7 mouse cellular contexts compared by ENCODE assay signal in the genomic region with DNA sequence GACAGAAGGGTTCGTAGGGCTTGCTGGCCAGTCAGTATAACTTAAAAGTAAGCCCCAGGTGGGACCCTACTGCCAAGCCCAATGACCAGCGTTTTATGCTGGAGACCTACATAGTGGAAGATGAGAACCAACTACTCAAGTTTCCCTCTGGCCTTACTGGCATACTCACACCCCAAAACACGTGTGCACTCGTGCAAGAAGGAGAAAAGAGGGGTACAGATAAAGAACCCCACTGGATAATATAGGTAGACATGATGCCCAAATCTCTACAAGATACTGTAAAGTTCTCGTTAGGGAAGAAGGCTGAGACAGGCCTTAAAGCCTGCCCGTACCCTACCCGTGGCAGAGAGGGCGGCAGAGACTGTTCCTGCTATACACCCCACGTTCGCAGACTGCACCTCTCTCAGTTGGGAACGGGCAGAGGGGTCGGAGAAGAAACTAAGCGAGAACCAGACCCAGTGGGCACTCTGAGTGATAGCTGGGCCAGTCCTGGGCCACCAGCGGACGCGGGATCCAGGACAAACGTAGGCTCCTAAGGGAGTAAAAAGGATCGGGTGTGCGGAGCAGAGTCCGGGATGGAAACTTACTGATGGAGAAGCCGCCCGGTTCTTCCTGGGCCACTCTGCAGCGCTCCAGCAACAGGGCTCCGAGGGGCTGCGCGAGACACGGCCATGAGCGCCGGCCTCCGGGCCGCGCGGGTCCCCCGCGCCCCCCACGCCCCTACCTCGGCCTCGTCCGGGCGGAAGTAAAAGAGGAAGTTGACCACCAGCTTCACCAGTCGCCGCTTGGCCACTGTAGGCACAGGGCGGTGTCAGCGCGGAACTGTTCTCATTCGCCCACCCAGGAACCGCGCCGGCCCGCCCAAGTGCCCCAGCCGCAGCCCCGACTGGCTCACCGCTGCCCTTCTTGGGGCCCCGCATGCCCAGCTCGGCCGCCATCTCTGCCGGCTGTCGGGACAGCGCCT. TPM values are rescaled to one million over a fixed set of nuclear protein-coding genes. Genes with fewer than 3 reads are reported as not detected.
DNase-seq lines count a peak whose midpoint lies in the region; ATAC-seq and TF ChIP-seq lines count a peak whose summit lies in the region.

No protein-coding gene starts in this region.

- intact Hi-C loops in left cerebral cortex, postnatal 25 days (cut with DNase I), result loop anchor here (2.0 kb wide), 1 partner anchor 43 kb away; a partner anchor contains a TSS

- peak overlapping the region; percentile 97 for H3K27ac ChIP-seq in lung, embryonic 14.5 days (ENCODE audit: low read depth)
- peak overlapping the region; percentile 97 for H3K27ac ChIP-seq in hindbrain, embryonic 12.5 days

- no peaks in the 10 kb centered on the region for H3K27me3 ChIP-seq in lung, embryonic 14.5 days (ENCODE audit: insufficient read depth, low read length)
- H3K27me3 ChIP-seq in hindbrain, embryonic 12.5 days, result no peaks in the 10 kb centered on the region

- peaks cover 62% of the 10 kb centered on the region for H3K36me3 ChIP-seq in lung, embryonic 14.5 days (ENCODE audit: insufficient read depth)
- peaks cover 60% of the 10 kb centered on the region for H3K36me3 ChIP-seq in hindbrain, embryonic 12.5 days

- 2% methylated on average over 59 of the region's 59 CpGs for WGBS in lung, embryonic 14.5 days
- WGBS in hindbrain, embryonic 12.5 days, result 3% methylated on average over 57 of the region's 59 CpGs

- peak overlapping the region; percentile 99 for H3K9ac ChIP-seq in lung, embryonic 14.5 days
- peak overlapping the region; percentile 98 for H3K9ac ChIP-seq in hindbrain, embryonic 12.5 days

- ATAC-seq in lung, embryonic 14.5 days (ENCODE audit: insufficient read depth), result peak; percentile 70
- ATAC-seq in hindbrain, embryonic 12.5 days (ENCODE audit: low FRiP score), result peak; percentile 71

- TF ChIP-seq CTCF in lung, embryonic 14.5 days (IDR thresholded peaks at IDR 0.05; ENCODE audit: low read depth), result no peak

- peaks cover 12% of the 10 kb centered on the region; the same call in 1 of the 2 replicates for H3K4me1 ChIP-seq in lung, embryonic 14.5 days (ENCODE audit: insufficient read depth)
- H3K4me1 ChIP-seq in hindbrain, embryonic 12.5 days, result peaks cover 28% of the 10 kb centered on the region

- H3K4me2 ChIP-seq in lung, embryonic 14.5 days, result peak overlapping the region; percentile 84
- H3K4me2 ChIP-seq in hindbrain, embryonic 12.5 days (replicated peaks), result peak overlapping the region; percentile 95

- H3K9me3 ChIP-seq in lung, embryonic 14.5 days (ENCODE audit: low read depth, low read length), result no peaks in the 10 kb centered on the region
- no peaks in the 10 kb centered on the region for H3K9me3 ChIP-seq in hindbrain, embryonic 12.5 days (replicated peaks)

- H3K4me3 ChIP-seq in lung, embryonic 14.5 days (ENCODE audit: low read depth, low read length), result peak overlapping the region; percentile 93
- H3K4me3 ChIP-seq in hindbrain, embryonic 12.5 days, result peak overlapping the region; percentile 89

- no peak for DNase-seq in lung, embryonic 14.5 days
- no peak for DNase-seq in lung, postnatal 10 days
- DNase-seq in embryo, embryonic 10.5 days (ENCODE audit: low spot score), result peak; percentile 21
- peak; percentile 17 for DNase-seq in lung, postnatal 14 days
- no peak for DNase-seq in adrenal gland, adult 18-20 months (ENCODE audit: low spot score in 2 of 2)
- no peak for DNase-seq in left cerebral cortex, postnatal 25 days (ENCODE audit: low spot score in 2 of 2)

RNA-seq across cellular contexts. Expression of a gene that starts 0.5 kb away (rescaled TPM):
- polyA plus RNA-seq in lung, embryonic 14.5 days (2014; fragmentation: Nextera tagmentation; extraction: Ambion mirVana), result 97.2 and 98.4 TPM in 2 replicates
- polyA plus RNA-seq in hindbrain, embryonic 12.5 days (2016; fragmentation: Nextera tagmentation; extraction: Ambion mirVana), result 65.3 and 71.8 TPM in 2 replicates
- total RNA-seq in adrenal gland, adult 18-20 months (2021), result 10 to 100 TPM; 47.8 to 50.5 TPM
- total RNA-seq in left cerebral cortex, postnatal 25 days (2021), result 10 to 100 TPM; 43.9 to 50.3 TPM

RNA-seq across cellular contexts. Expression of a gene that starts 1.0 kb away (rescaled TPM):
- polyA plus RNA-seq in lung, embryonic 14.5 days (2014; fragmentation: Nextera tagmentation; extraction: Ambion mirVana), result 113 and 121 TPM in 2 replicates
- 139 TPM in 2 replicates for polyA plus RNA-seq in hindbrain, embryonic 12.5 days (2016; fragmentation: Nextera tagmentation; extraction: Ambion mirVana)
- total RNA-seq in adrenal gland, adult 18-20 months (2021), result 10 to 100 TPM; 69.0 to 87.2 TPM
- 10 to 100 TPM; 57.5 to 62.4 TPM for total RNA-seq in left cerebral cortex, postnatal 25 days (2021)

RNA-seq across cellular contexts. Expression of a gene that starts 7.6 kb away (rescaled TPM):
- polyA plus RNA-seq in lung, embryonic 14.5 days (2014; fragmentation: Nextera tagmentation; extraction: Ambion mirVana), result 0.11 and 0.14 TPM in 2 replicates
- polyA plus RNA-seq in hindbrain, embryonic 12.5 days (2016; fragmentation: Nextera tagmentation; extraction: Ambion mirVana), result not detected in 2 replicates
- 1 to 10 TPM in 1 of 2 experiments, under 1 TPM in 1; 0.83 to 1.5 TPM for total RNA-seq in adrenal gland, adult 18-20 months (2021)
- total RNA-seq in left cerebral cortex, postnatal 25 days (2021), result 1 to 10 TPM; 1.6 to 2.7 TPM

RNA-seq across cellular contexts. Expression of a gene that starts 15.8 kb away (rescaled TPM):
- polyA plus RNA-seq in lung, embryonic 14.5 days (2014; fragmentation: Nextera tagmentation; extraction: Ambion mirVana), result 0.93 and 0.97 TPM in 2 replicates
- polyA plus RNA-seq in hindbrain, embryonic 12.5 days (2016; fragmentation: Nextera tagmentation; extraction: Ambion mirVana), result 0.83 and 1.7 TPM in 2 replicates
- 1 to 10 TPM; 4.0 to 7.3 TPM for total RNA-seq in adrenal gland, adult 18-20 months (2021)
- total RNA-seq in left cerebral cortex, postnatal 25 days (2021), result 1 to 10 TPM; 4.0 to 4.5 TPM

RNA-seq across cellular contexts. Expression of a gene that starts 29.0 kb away (rescaled TPM):
- polyA plus RNA-seq in lung, embryonic 14.5 days (2014; fragmentation: Nextera tagmentation; extraction: Ambion mirVana), result 1,866 and 1,984 TPM in 2 replicates
- 1,255 and 1,389 TPM in 2 replicates for polyA plus RNA-seq in hindbrain, embryonic 12.5 days (2016; fragmentation: Nextera tagmentation; extraction: Ambion mirVana)
- 100 to 1,000 TPM; 903 to 981 TPM for total RNA-seq in adrenal gland, adult 18-20 months (2021)
- 100 to 1,000 TPM; 500 to 527 TPM for total RNA-seq in left cerebral cortex, postnatal 25 days (2021)

Comparison
In these comparisons a context has a peak if more than half of its experiments do, and no peak if none do; other contexts are left out.
1. DNase-seq: peak in embryo, embryonic 10.5 days (single experiment) and lung, postnatal 14 days (single experiment); none in lung, embryonic 14.5 days (single experiment), lung, postnatal 10 days (single experiment), adrenal gland, adult 18-20 months (0 of 2) and left cerebral cortex, postnatal 25 days (0 of 2).